Mouse (Mus musculus): ENCODE results near the gene Stra6.

Stra6 gene

DNA sequence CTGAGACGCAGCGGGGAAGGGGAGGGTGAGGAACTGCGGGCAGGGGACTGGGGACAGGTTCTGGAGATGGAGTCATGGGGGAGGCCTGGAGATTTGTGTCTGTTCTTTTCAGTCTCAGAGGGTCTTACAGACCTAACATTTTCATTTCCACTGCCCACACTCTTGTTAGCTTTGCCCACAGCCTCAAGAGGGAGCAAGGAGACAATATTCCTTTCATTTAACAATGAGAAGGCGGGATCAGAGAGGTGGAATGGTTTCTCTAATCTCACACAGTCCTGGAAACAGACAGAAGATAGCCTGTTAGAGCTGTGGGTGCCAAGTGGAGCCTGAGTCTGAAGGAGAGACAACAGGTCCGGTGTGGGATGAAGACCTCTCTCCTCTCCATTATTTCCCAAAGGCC lies 11.7 kb upstream of the Stra6 start:
- DNase-seq = no peak

DNA sequence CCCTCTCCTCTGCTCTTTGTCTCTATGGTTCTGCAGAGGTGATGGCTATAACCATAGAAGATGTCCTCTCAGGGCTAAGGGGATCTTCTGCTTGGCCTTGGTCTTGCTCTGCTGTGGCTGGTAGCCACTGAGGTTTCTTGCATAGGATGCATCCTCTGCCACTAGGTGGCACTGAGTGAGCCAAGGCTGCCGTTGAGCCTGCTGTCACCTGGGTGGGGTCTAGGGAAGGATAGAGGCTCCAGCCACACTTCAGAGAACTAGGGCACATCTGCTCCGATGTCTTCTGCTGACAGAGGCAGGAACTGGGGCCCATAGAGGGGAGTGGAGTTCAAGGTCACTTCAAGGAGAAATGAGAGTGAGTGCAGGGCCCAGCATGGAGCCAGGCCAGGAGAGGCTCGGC lies 10.5 kb upstream of the Stra6 start:
- DNase-seq = peak in 1 of 2 experiments; percentile 45

DNA sequence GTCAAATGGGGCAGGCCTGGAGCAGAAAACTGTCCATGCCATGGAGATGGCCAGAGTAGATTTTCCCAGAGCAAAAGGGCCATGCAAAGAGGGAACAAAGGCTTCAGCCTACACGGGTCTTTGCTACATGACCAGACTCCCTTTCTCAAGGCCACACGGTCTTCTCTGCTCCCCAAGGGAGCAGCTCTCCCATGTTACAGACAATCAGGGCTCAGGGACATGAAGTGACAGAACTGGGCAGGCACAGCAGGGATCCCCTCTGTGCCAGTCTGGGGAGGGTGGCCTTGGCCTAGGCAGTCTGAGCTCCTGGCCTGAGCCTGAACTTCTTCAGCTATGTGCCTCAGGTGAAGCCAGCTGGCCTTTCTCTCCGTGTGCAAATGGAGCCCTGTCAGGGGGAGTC lies 10.0 kb upstream of the Stra6 start:
- DNase-seq = no peak

DNA sequence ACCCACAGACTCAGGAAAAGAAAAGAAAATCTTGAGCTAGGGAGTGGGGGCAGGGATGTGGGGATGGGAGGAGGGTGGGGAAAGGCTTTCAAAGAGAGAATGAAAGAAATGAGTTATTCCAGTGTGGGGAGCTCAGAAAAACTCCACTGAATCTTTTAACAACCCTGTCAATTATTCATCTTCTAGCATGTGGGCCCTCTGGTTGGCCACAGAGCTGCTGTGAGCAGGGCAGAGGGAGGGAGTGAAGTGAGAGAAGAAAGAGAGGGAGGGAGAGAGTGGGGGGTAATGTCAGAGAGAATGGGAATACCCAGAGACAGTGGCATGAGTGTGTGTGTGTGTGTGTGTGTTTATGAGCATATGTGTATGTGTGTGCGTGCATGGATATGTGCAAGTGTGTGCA lies 9.6 kb upstream of the Stra6 start:
- no peak for DNase-seq

DNA sequence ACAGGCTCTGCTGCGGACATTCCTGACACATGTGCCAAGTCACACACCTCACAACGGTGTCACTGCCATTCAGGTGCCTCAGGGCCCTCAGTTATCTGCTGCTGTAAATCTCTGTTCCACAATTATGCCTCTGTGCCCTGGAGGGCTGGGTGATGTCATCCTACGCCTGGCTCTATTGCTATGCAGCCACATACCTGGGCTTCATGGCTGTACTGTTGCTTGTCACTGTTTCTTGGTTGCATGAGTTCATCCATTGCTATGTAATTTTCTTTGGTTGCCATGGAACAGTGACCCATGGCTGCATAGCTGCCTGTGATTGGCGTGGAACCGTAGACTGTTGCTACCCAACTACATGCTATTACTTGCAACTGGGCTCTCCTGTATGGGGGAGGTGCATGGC lies 7.9 kb upstream of the Stra6 start:
- peak in 1 of 2 experiments; percentile 20 for DNase-seq

DNA sequence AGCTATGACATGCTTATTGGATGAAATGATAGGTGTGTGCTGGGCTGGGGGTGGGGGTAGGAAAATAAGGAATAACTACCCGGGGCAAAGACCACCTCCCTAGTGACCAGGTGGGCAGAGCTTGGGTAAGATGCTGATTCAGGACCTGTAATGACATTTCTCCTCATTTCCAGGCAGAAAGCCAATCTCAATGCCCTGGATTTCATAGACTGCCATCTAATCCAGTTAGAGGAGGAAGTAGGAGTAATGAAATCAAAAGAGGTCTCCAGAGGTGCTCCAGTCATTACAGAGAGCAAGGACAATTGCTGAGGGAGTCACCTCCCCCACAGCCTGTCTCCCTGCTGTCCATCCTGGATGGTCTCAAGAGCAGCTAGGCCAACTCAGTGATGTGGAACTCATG lies 3.7 kb upstream of the Stra6 start:
- DNase-seq = no peak

DNA sequence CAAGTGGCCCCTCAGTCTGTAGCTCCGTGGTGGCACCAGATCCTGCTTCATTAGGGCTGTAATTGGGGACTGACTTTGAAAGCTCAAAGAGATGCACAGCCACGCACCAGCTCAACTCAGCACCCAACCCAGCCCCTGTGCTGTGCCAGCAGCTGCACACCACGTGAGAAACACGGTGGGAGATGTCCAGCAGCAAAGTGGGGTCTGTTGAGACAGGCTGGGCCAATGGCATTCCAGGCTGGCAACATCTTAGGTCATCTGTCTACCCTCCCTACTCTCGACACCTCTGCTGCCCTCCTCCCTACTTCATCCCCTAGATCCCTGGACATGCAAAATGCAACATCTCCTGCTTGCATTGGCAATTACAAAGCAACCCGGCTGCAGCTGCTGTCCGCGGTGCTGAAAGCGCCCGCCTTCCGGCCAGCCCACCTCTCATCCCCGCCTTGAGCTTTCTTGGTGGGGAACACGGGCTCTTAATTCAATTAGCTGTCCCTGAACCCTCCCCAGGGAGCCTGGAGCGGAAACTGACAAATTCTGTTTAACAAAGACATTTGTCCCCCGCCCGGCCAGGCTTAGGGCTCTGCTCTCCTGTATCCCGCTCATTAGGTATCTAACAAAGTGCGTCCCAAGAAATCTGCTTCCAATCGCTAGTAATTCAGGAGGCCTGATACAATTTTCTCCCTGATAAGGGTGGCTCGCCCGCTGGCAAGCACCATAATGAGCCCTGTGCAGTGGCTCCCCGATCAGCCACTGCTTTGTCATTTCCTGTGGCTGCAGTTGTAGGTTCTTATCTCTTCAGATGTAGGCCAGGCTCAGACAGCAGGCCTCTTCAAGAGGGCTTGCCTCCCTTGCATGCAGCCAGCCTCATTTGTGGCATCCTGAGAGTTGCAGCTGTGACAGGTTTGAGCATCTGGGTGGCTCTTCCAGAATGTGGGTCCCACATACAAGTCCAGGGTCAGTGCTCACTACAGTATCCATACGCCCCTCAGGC lies 2.6 kb upstream of the Stra6 start:
- peak in 1 of 2 experiments; percentile 33 for DNase-seq

DNA sequence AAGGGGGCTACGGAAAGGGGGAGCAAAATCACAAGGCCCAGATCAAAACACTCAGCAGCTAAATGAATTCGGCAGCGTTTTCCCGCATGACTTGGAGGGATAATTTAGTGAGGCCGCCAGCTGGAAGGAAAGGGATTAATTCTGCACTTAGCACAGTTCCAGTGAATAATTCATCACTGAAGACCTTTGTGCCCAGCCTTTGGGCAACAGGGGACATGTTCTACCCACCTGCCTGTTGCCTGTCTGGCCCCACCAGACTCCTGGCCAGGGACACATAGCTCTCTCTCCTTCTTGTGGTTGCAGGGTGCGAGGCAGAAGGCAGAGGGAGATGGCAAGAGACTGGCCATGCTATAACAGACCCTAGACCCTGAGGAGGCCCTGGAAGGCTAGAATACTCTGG lies 1.9 kb downstream of the Stra6 start:
- peak in 1 of 2 experiments; percentile 20 for DNase-seq

DNA sequence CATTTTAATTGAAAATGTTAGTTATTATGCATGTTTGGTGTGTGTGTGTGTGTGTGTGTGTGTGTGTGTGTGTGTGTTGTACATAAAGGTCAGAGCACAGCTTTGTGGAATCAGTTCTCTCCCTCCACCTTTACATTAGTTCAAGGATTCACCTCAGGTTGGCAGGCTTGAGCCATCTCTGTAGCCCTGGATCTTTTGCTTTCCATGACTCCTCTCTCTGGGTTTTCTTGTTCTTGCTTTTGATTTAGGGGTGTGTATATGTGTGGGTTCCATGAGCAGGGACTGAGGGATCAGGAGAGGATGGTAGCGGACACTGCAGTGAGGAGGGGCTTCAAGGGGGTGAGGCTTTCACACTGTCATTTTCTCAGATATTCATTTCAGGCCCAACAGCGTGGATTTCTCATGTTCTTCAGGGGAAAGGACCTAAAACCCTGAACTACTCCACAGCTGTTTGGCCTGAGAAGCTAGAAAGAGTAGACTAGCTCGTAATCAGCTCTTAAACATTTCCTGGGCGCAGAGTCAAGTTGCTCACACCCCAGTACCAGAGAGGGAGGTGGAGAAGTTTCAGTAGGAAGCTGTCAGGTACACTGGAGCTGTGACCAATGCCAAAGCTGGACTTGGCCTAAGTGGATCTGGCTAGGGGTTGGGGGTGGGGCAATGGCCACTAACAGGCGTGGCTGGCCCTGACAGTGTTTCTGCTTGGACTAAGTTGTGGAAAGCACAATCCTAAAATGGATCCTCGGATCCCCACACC lies 2.6 kb downstream of the Stra6 start:
- DNase-seq = no peak

DNA sequence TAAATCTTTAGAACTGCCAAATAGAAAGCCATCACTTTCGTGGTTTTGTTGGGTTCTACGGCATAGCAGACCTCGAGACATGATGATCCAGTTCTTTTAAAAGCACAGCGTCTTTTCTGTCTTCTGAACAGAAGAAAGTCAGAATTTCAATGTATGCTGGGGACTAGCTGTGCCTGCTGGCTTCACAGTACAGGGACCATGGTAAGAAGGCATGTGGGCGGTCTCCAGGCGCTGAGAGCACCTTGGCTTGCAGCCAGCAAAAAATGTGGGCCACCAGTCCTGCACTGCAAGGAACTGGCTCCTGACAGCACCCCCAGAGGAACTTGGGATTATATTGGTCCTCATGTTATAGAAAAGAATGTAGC lies 3.1 kb downstream of the Stra6 start:
- DNase-seq = no peak

DNA sequence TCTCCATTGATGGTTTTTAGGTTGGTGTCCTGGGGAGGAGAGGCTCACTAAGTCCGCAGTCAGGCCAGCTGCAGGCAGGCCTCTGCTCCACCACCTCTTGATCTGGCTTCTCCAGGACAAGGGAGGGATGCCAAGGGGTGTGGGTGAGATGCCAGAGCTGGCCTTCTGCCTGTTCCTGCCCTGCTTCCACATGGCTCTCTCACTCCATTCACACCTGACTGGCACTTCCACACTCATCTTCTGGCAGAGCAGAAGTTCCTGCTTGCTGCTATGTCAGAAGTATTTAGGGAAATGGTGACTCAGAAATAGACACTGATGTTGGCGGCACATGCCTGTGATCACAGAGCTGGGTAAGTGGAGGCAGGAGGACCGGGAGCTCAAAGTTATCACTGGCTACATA lies 4.0 kb downstream of the Stra6 start:
- no peak for DNase-seq

DNA sequence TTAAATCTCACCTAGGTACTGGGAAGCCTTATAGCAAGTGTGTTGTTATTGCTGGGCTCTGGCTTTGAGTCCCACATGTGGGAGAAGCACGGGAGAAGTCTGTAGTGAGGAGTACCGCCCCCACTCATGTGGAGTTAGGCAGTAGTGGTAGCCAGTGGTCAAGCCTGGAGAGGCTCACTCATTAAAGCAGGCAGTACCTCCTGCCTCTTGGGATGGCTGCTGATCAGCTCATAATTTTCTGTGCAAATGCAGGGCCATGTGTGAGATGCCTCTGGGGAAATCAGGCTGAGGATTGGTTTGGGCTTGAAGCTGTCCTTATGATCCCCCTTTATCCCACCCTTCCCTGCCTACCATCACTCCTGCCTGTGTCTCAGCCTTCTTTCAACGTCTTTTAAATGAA lies 11.0 kb downstream of the Stra6 start:
- DNase-seq = no peak

DNA sequence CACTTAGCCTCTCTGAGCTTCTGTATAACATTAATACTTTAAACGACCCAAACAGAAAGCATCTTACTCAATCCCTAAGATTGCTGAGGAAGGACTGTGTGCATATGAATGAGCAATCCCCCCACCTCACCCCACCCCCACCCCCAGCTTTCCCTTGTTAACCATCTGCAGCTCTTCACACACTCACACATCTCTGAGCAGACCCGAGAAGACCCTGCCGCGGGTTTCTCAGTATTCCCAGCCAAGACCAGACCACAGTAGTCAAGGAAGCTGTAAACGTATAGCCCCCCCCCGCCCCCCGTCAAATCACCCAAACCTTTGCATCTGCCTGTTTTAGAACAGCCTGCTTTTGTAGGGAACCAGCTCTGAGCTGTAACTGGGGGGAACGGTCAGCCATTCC lies 21.0 kb downstream of the Stra6 start:
- DNase-seq = no peak

DNA sequence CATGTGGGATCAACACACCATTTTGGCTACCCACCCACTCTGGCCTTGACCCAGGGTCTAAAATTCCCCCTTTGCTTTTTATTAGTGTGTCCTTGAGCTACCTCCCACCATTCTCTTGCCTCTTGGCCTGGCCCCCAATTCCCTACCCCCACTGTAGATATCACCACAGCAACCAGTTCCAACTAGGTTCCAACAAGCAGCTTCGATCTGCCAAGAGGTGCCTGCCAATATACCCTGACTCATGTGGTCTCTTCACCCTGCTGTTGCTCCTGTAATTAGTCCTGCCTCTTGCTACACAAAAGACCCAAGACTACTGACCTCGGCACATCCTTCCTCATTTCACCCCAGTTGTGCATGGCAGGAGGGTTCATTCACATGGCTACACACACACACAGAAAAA lies 21.5 kb downstream of the Stra6 start:
- no peak for DNase-seq

DNA sequence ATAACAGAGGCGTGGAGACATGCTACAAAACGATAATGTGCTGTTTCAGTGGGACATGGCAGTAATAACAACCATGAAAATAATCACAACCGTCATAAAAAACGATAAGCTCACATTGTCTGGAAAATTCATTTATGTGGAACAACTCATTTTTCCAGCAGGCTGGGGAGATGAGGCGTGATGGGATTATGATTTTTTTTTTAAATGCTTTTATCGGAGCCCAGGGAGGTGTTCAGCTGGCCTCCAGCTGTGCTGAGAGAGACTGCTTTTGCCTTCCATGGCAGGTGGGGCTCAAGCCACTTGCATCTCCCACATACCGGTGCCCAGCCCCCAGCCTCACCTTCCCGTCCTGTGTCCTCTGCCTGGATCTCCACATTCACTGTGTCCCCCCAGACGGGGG lies 22.6 kb downstream of the Stra6 start:
- DNase-seq = no peak

DNA sequence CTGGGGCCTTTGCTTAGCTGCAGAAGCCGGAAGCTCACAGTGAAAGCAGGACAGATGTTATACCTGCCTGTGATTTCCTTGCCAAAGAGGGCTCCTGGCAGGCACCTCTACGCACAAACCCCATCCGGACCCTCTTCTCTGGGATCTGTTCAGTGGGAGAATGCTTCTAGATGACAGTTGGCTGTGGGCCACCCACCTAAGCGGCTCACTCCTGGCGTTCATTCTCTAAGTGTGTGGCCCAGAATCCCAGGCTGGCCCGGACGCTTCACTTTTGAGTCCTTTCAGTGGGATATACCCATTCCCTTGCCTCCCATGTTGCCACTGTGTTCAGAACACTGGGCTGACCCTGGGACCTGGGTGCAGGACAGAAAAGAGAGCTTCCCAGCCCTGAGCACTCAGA lies 23.3 kb downstream of the Stra6 start:
- DNase-seq = no peak

DNA sequence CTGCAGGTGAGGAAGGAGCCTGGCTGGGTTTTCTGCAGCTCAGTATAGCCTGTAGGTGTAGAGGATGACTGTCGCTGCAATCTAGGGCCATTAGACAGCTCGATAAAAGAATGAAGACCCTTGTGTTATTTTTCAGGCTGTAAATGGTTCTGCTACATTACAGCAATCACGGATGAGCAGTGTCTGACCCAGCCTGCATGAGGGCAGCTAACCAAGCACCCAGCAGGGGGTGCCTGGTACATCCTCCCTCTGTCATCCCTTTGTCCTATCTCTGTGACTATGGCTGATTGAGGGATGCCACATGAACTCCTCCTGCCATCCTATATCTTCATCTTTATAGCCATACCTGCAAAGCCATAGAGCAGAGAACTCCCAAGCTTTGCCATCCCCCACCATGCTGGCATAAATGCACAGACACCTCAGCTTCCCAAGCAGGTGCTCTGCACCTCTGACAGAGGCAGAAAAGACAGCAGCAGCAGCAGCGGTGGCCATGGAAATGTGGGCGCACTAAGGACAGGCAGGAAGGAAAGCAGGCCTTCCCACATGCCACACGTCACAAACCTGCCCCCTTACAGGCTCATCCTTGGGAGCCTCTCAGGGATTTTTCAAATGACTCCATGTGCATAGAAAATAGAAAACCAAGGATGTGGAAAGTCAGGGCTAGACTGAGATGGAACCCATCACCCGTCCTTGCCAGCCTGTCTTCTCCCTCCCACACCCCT lies 23.9 kb downstream of the Stra6 start:
- no peak for DNase-seq

DNA sequence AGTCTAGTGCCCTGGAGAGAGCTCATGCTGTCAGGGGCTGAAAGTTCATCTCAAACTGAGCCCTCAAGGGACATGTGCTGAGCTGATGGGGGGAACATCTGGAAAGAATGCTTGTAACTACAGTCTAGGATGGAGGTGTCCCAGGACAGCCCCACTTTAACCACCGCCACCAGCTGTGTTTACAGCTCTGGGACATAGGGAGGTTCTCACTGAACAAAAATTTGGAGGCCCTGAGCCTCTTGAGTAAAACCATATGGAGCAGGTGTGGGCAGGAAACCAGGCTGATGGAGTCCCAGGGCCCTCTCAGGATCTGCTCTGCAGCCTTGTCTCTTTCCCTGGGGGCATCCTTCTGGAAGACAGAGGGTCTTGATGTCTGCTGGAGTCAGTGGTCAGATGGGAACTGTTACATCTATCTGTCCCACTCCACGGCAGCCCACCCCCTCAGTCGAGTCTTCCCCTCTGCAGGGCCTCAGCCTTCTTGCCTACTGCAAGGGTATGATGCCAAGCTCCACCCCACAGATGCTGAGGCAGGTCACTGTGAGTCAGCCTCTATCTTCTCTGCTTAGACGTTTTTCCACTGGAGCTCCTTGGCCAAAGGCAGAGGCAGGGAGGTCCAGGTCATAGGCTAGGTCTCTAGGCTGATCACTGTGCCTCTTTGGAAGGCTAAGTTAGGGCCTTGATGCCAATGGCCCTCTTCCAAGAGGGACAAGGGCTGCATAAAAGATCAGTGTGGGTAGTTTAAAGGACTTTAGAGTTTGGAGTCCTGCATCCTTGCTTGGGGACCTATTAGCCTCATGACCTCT lies 28.2 kb downstream of the Stra6 start:
- no peak for DNase-seq

DNA sequence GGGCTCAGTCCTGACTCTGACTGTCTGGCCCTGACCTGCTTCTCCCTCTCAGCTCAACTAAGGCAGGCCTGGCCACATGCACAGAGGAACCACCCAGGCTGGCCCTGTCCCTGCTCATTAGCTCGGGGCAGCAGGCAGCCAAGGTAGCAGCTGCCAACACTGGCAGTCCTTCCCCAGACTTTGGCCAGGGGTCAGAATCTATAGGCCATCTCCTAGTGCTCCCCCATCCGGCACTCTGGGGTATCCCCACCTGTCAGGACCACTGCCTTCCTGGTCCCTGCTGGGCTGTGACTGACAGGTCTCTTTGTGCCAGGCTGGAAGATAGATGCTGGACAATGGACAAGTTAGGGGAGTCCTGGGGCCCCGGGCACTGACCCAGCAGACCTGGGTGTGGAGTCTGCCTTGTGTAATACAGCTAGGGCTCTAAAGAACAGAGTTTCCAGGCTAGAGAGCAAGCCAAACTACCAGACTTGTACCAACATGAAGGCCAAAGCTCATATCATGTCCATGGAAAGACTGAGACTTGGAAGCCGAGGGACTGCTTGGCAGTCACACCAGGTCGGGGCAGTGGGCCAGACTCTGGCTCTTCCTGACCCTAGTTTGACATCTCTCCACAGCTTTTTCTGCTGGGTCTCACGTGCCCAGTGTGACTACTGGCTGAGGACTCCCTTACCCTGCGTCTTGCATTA lies 29.1 kb downstream of the Stra6 start:
- DNase-seq = peak; percentile 34 to 47

DNA sequence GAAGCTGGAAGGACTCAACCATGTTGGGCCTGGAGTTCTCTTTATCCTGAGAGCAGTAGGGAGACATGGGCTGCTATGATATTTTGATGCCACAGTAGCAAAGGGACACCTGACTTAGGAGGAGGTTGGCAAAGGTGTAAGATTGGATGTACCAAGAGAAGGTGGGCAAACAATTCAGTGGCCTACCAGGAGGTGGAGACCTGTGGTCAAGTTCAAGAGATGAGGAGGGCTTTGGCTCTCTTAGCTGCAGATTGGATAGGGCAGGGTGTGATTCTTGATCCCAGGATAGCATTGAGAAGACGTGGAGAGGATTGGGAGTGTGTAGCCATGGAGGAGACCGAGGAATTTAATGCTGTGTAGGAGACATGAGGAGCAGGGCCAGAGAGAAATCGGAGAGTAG lies 30.2 kb downstream of the Stra6 start:
- DNase-seq = no peak

DNA sequence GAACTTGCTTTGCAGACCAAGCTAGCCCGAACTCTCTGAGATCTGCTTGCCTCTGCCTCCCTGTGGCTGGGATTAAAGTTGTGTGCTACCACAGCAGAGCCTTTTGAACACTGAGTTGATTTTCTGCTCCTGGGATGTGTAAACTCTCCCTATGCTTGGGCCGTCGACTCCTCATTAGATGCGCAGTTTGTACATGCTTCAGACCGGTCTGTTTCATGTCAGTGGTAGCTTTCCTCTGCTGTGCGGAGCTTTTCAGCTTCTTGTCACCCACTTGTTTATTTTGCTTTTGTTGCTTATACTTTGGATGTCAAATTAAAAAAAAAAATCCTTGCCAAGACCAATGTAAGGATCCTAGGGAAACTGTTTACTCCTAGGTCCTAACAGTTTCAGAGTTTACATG lies 32.4 kb downstream of the Stra6 start:
- no peak for DNase-seq

All from kidney, adult 8-10 months (tissue).